Mouse (Mus musculus) layer of hippocampus, adult 9-11 months (tissue): ENCODE measurements at regions not wholly inside any gene's neighbourhood (a gene's known extent, or its start where the extent isn't known, plus 50 kb on each side); places are given as distances from the start of the nearest gene placed in this dataset.
"Not testable (repeated sequence)": the region's sequence is repeated elsewhere in the genome, so short reads cannot be mapped to it uniquely, and the experiment has no call there.

Experiments
- DNase-seq: peaks from one replicate; pipeline ENCODE4 v3.0.0; 2022

GRCm38 (mm10) chr1:95397188-95397587 lies 83.8 kb downstream of the Fam174a start:
- DNase-seq = no peak

DNA sequence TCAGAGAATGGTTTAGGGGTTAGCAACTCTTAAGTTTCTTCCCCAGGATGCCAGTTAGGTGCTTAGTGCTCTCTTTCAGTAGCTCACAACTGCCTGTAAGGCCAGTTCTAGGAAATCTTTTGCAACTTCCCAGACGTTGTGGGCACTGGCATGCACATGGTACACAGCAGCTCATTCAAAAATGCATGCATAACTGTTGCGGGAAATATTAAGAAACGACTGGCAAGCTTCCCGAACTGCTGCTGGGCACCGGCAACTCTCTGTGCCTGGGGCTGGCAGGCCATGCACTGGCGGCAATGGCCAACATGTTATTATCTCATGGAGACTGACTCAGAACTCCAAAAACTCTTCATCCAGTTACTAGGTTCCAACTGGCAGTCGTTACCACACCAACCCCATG lies 86.3 kb downstream of the Fam174a start:
- DNase-seq = no peak

DNA sequence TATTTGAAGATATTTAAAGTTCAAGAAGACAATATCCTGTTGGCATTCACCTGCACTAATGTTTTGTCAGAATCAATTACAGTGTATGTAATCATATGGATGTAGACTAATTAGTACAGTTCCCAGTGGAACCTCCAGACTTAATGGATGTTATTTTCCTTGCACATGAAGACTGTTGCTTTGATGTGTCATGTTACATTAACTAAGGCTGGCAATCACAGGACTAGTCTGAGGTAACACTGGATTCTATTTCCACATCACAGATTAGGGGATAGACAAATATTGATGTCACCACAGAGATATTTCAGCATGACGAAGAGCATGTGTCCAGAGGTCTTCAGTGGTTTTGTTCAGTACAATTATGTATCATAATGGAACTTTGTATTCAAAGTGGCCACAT lies 108.8 kb downstream of the Fam174a start:
- no peak for DNase-seq

- DNase-seq = no peak
Measured at GRCm38 (mm10) chr1:95425420-95425819, 112.0 kb downstream of the Fam174a start.

- DNase-seq = no peak
Measured at GRCm38 (mm10) chr1:95437155-95437554, 123.7 kb downstream of the Fam174a start.

- no peak for DNase-seq
Measured at GRCm38 (mm10) chr1:95445541-95445940, 132.1 kb downstream of the Fam174a start.

DNA sequence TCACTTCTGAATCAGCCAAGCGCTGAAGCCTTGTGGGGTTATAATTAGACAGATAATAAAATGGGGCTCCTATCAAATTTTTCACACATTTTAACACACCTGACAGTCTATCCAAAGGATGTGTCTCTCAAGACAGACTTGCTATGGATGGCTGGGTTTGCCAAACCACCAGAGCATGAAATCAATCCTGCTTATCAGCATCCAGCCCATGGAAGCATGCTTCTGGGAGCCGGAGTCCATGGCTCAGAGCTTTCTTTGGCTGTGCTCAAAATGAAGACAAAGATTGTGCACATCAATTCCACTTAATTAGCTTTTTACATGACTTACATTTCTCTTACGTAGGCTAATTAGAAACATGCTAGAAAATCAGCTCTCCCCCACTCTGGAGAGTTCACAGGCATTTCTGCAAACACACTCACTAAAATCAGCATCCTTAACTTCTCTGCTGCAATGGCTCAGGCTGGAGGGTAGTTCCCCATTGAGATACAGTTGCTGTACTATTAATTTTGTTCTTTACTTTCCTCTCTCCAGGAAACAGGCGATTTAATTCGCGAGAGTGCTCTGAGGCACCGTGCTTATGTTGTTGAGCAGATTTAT lies 135.6 kb downstream of the Fam174a start:
- DNase-seq = no peak

DNA sequence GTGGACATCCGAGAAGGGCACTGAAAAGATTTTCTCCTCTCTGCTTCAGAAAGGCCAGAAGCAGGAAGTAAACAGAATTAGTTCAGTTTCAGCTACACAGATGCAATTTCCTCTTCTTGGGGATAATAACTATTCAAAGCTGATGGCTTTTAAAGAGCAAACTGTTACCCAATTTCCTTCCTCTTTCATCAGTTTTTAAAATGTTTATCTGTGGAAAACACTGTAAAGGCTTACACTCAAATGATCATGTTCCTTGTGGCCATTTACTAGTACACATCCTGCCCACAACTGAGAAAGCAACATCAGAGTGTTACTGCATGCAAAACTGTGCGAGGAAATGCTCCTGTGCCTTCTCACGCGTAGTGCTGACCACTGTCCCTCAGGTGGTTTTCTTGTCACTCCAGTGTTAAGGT lies 137.5 kb downstream of the Fam174a start:
- no peak for DNase-seq

GRCm38 (mm10) chr1:95451755-95452154 lies 138.3 kb downstream of the Fam174a start:
- peak; percentile 71 for DNase-seq

GRCm38 (mm10) chr1:95454246-95454645 lies 140.8 kb downstream of the Fam174a start:
- DNase-seq = no peak

- DNase-seq = no peak
Measured at GRCm38 (mm10) chr1:95459355-95459754, 145.9 kb downstream of the Fam174a start.

DNA sequence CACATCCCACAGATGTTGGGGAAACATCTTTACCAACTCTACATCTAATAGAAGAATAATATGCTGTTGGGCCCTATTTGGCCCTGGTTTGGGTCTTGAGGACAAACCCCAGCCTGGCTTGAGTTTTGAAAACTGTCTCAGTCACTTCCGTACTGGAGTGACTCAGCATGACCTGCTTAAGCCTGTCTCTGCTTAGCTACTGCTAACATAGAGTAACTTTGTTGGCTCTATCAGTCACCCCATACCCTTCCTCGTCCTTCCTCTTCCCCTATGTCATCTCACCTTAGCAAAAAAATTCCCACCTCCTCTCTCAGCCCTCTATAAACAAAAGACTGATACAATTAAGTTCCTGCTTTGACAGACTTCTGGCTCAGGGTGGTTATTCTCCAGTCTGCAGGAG lies 154.7 kb downstream of the Fam174a start:
- DNase-seq = no peak

DNA sequence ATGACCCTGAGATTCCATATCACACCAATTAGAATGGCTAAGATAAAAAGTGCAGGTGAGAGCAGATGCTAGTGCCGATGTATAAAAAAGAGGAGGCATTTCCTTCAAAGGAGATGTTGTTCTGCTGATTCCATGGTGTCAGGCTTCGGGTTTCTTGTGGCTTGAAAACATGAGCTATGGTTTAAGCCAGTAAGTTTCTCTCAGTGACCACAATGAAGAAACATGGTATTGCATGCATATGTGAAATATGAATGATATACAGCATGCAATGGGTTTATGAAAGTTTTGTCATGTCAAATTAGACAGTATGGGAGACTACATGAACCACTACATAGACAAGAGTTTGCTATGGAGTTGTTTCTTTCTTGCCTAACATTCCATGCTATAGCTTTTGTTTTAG lies 155.3 kb downstream of the Fam174a start:
- no peak for DNase-seq

DNA sequence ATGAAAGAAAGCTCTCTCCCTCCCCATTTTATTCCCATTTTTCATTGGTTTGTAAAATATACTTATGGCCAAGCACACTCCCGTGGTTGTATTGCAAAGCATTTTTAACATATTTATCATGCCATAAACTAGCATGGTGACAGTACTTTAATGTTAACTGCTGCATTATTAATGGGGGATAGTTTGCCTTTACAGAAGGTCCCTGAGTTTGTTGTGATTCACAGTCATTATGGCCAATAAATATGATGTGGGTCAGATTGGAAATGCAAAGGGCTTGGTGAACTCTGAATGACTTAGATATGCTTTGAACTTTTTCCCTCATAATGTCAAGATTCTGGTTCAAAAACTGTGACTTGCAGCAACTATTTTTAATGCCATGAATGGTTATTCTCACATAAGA lies 157.1 kb downstream of the Fam174a start:
- no peak for DNase-seq

- no peak for DNase-seq
Measured at GRCm38 (mm10) chr1:95493004-95493403, 174.4 kb downstream of the St8sia4 start.

- DNase-seq = not testable (repeated sequence)
Measured at GRCm38 (mm10) chr1:95500671-95501070, 166.7 kb downstream of the St8sia4 start.

DNA sequence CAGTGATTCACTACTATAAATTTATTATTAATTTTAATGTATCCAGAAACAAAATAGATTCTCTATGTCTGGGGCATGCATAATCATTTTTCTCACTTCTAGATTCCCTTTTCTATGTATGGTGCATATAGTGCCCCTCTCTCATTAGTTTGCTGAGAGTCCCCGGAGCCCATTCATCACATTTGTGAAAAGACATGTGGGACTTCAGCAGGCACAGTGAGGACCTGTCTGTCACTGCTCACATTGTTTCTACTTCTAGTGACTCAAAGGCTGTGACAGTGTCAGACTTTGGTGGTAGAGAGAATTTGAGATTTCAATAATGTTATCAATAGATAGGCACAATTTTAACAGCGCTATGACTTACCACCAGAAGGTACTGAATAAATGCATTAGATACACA lies 158.7 kb downstream of the St8sia4 start:
- no peak for DNase-seq

DNA sequence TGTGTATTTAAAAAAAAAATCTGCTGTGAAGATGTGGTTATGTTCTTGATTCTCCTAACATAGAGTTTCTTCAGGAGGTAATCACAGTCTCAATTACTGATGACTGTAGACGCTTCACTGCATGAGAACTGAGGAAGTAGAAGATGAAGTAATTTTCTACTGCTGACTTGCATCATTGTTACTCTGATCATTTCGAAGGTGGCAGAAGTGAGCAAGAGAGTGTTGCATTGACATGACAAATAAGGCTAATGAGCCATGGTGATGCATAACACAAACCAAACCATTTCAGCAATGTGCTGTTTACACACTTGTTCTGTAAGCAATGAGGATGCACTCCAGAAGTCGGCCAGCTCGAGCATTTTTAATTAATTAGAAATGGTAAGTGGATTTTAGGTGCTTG lies 138.6 kb downstream of the St8sia4 start:
- DNase-seq = no peak

GRCm38 (mm10) chr1:95531017-95531416 lies 136.4 kb downstream of the St8sia4 start:
- DNase-seq = no peak
